Mouse (Mus musculus) frontal cortex, postnatal 36 days (tissue): ENCODE results near the gene Hs3st3a1.

ENCODE experiments used
- DNase-seq, 2 experiments: peaks; one replicate each; pipeline ENCODE4 v3.0.0; 2022; ENCODE audit warnings: low spot score in 2 of 2

Gene Hs3st3a1

GRCm38 (mm10) chr11:64434611-64435545 is at the start of gene Hs3st3a1:
Gene Hs3st3a1 (plus strand): TSS chr11:64435332.
- peak; percentile 11 to 25 for DNase-seq

- DNase-seq: no peak
Measured at GRCm38 (mm10) chr11:64386333-64386732, 48.8 kb upstream of the Hs3st3a1 start.

- peak; percentile 79 to 84 for DNase-seq
Measured at GRCm38 (mm10) chr11:64396331-64396881, 38.7 kb upstream of the Hs3st3a1 start.

- no peak for DNase-seq
Measured at GRCm38 (mm10) chr11:64396949-64397348, 38.2 kb upstream of the Hs3st3a1 start.

GRCm38 (mm10) chr11:64397612-64398011 is 37.5 kb upstream of the Hs3st3a1 start:
- DNase-seq: no peak

GRCm38 (mm10) chr11:64400534-64401093 is 34.5 kb upstream of the Hs3st3a1 start:
- no peak for DNase-seq

- no peak for DNase-seq
Measured at GRCm38 (mm10) chr11:64418969-64419368, 16.2 kb upstream of the Hs3st3a1 start.

- peak in 1 of 2 experiments; percentile 18 for DNase-seq
Measured at GRCm38 (mm10) chr11:64435546-64436411, 647 bp downstream of the Hs3st3a1 start.

- peak in 1 of 2 experiments; percentile 6 for DNase-seq
Measured at GRCm38 (mm10) chr11:64436412-64436727, 1.2 kb downstream of the Hs3st3a1 start, which contains the start of gene F930015N05Rik. Gene F930015N05Rik (minus strand): TSS chr11:64436653.

GRCm38 (mm10) chr11:64436791-64437298 is 1.7 kb downstream of the Hs3st3a1 start:
- DNase-seq: no peak

GRCm38 (mm10) chr11:64437721-64438120 is 2.6 kb downstream of the Hs3st3a1 start:
- no peak for DNase-seq

GRCm38 (mm10) chr11:64438909-64439308 is 3.8 kb downstream of the Hs3st3a1 start:
- no peak for DNase-seq

GRCm38 (mm10) chr11:64442119-64442518 is 7.0 kb downstream of the Hs3st3a1 start:
- DNase-seq: peak; percentile 9 to 52

- no peak for DNase-seq
Measured at GRCm38 (mm10) chr11:64442701-64443100, 7.6 kb downstream of the Hs3st3a1 start.

GRCm38 (mm10) chr11:64445227-64445626 is 10.1 kb downstream of the Hs3st3a1 start:
- DNase-seq: no peak

- DNase-seq: no peak
Measured at GRCm38 (mm10) chr11:64448586-64449315, 13.6 kb downstream of the Hs3st3a1 start.

- DNase-seq: no peak
Measured at GRCm38 (mm10) chr11:64461746-64462145, 26.6 kb downstream of the Hs3st3a1 start.

GRCm38 (mm10) chr11:64468737-64469136 is 33.6 kb downstream of the Hs3st3a1 start:
- DNase-seq: no peak

- no peak for DNase-seq
Measured at GRCm38 (mm10) chr11:64470689-64471088, 35.6 kb downstream of the Hs3st3a1 start.

GRCm38 (mm10) chr11:64473679-64474078 is 38.5 kb downstream of the Hs3st3a1 start:
- no peak for DNase-seq

- no peak for DNase-seq
Measured at GRCm38 (mm10) chr11:64481445-64481844, 46.3 kb downstream of the Hs3st3a1 start.
